Mouse (Mus musculus): ENCODE results near the gene Tbcc.

Gene Tbcc

DNA sequence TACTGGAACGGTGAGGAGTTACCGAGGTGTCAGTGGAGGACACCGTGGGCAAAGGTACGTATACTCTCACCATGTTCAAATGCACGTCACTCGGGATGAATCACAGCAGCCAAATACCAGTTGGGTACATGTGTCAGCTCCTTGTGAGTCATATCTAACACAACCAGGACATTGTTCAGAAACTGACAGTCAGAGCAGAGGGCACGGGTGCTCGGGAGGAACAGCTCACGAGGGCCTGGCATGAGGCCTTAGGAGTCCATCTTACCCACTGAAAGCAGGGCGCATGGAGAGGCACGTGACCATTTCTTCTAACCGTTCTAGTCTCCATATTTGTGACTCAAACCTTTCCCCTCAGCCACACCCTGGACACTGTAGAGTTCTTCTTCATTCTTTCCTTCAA is 23.6 kb upstream of the Tbcc start:
- no peak for DNase-seq (ENCODE audit: extremely low read depth, low read depth, low spot score)

DNA sequence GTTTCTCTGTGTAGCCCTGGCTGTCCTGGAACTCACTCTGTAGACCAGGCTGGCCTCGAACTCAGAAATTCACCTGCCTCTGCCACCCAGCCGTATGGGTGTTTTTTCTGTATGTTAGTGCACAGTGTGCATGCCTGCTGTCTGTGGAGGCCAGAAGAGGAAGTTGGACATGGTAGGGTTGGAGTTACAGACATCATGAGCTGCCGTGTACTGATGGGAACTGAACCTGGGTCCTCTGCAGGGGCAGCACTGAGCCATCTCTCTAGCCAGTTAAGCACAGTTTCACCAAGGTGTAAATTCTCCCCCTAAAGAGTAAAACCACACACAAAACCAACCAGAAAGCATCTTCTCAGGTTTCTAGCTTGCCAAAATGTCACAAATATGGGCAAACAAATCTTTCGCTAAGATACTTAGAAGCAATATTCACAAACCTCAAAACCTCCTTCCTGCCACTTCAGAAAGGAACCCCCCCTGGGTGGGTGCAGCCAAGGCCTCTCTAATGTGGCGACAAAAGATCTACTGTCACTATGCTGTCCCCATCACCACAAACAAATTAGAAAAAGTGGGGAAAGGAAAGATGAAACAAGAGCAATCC is 20.2 kb upstream of the Tbcc start:
- DNase-seq (ENCODE audit: extremely low read depth, low read depth, low spot score): no peak

DNA sequence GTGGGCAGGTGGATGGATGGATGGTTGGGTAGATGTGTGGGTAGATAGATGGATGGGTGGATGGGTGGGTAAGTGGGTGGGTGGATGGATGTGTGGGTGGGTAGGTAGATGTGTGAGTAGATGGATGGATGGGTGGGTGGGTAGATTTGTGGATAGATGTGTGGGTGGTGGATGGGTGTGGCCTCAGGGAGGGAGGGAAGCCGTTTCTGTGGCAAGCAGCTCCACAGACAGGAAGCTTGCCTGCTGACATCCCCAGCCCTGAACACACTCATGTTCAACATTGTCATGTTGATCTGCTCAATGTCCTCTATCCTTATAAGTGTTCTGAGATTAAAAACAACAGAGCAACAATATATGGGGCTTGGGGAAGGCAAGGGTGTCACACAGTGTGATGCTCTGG is 19.6 kb upstream of the Tbcc start:
- no peak for DNase-seq (ENCODE audit: extremely low read depth, low read depth, low spot score)

DNA sequence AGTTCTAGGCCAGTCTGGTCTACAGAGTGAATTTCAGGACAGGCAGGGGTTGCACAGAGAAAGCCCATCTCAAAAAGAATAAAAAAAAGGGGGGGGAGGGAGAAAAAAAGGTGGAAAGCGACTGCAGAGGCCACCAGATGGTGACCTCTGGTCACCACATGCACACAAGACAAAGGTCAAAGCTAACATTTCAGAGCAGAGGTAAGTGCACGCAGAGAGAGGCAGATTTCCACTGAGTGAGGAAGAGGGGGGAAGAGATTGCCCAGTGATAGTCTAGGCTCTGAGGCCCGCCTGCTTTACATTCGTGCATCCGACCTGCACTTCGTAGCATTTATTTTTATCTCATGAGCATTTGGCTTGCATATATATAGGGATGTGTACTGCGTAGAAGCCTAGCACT is 17.7 kb upstream of the Tbcc start:
- DNase-seq (ENCODE audit: extremely low read depth, low read depth, low spot score): no peak

DNA sequence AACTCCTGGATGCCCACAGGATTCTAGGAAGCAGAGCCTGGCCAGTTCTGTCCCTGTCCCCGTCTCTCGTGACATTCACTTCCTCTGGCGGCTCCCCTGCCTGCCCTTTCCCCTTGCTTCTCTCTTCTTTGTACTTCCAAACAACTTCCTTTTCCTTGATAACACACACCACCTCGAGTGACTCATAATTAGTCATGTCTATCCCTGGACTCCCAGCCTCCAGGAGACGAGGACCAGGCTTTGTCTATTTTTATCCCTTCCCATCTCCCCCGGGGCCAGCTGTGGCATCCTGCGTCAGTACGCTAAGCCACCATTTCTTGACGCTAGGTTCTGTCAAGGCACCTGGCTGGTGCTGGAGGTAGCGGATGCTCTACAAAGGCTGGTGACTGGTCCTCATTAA is 16.4 kb upstream of the Tbcc start:
- DNase-seq (ENCODE audit: extremely low read depth, low read depth, low spot score): no peak

DNA sequence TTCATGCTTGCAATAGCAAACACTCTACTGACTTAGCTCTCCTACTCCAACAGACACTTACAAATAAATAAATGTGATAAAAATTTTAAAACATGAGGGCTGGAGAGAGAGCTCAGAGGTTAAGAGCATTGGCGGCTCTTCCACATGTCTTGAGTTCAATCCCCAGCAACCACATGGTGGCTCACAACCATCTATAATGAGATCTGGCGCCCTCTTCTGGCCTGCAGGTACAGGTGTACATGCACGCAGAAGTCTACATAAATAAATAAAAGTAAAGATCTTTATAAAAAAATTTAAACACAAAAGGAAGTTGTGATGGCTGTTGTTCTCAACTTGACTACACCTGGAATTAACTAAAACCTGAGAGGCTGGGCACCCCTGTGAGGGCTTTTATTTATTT is 14.9 kb upstream of the Tbcc start:
- DNase-seq (ENCODE audit: extremely low read depth, low read depth, low spot score): no peak

DNA sequence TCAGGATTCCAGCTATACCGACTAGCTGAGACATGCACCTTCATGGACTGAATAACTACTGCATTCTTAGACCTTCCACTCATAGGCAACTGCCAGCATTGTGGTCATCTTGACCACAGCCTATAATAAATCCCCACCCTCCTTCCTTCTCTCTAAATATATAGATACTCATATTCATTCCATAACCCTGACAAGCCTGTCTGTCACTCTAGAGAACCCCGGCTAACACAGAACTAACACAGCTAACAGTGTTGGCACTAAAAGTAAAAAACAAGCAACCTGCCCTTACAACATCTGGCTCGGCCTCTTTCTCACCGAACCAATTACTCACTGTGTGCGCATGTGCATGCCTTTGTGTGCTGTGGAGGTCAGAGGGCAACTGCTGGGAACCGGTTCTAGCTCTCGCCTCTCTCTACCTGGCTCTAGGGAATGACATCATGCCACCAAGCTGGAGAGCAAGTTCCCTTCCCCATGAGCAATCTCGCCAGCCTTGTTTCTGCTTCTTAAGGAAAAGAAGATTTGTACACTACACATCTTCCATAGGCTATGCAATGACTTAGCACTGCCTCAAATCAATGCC is 14.0 kb upstream of the Tbcc start:
- DNase-seq (ENCODE audit: extremely low read depth, low read depth, low spot score): peak; percentile 86

DNA sequence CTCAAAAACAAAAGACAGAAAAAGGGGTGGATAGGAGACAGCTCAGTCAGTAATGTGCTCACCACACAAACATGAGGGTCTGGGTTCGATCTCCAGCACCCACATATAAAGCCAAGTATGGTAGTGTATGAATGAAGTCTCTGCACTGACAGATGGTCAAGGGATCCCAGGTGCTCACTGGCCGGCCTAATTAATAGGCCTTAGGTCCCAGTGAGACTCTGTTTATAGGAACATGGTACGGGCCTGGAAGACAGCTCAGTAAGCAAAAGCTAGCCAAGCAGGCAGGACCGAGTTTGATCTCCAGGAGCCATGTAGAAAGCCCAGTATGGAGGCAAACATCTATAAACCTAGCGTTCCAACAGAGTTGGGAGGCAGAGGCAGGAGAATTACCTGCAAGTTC is 13.4 kb upstream of the Tbcc start:
- no peak for DNase-seq (ENCODE audit: extremely low read depth, low read depth, low spot score)

DNA sequence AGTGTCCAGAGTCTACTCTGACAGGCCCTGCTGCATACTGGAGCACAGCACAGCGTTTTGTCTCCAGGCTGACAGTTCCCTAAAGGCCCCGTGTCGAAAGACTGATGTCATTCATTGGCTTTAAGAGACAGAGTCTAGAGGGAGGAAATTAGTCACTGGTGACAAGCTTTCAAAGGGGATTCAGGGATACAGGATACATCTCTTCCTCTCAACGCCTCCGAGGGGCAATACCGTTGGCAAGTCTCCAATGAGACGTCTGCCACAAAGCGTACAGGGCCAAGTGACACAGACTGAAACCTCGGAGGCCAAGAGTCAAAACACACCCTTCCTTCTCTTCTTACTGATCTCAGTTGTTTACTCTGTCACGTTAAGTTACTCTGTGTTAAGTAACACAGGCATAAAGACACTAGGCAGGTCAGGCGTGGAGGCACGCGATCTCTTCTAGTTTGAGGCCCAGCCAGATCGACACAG is 10.6 kb upstream of the Tbcc start:
- no peak for DNase-seq (ENCODE audit: extremely low read depth, low read depth, low spot score)

DNA sequence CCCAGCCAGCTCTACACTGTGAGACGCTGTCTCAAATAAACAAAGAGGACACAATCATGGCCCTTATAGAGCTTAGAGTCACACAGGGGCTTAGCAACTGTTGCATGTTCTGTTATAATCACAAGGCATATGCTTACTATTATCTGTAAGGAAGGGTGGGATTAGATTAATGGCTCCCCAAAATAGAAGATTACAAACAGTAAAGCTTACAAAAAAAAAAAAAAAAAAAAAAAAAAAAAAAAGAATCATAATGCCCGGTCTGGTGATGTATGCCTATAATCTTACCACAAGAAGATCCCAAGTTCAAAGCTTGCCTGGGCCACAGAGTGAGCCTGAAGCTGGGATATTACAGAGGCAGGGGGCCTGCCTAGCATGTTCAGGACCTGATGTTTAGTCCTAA is 10.2 kb upstream of the Tbcc start:
- DNase-seq (ENCODE audit: extremely low read depth, low read depth, low spot score): no peak

DNA sequence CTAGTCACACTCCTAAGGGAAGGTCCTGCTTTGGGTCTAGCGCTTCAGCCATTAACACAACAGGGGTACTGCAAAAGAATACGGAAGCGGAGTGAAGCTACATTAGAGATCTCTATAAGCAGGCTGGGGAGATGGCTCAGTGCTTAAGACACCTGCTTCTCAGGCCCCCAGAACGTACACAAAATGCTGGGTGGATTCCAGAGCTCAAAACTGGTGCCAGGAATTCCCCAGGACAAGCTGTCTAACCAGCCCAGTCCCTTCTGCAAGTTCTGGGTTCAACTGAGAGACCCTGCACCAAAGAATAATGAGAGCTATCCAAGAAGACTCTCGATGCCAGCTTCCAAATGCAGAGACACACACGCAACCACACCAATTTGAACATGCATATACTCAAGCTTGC is 8.8 kb upstream of the Tbcc start:
- DNase-seq (ENCODE audit: extremely low read depth, low read depth, low spot score): no peak

DNA sequence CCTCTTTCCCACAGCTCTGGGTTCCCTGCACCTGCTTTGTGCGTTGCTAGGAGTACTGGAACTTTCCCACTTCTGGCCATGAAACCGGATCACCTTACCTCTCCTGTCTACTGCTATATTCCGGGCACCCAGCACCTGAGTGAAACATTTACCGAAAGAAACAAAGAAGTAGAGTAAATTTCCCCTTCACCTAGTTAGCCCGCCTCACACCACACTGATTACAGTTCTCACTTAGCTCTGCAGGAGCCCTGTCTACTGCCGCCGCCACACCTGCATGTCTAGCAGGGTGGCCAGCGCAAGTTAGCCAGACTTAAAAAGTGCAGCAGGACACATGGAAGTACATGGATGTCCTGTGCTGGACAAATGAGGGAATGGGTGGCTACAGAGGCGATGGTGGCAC is 7.4 kb upstream of the Tbcc start:
- no peak for DNase-seq (ENCODE audit: extremely low read depth, low read depth, low spot score)

DNA sequence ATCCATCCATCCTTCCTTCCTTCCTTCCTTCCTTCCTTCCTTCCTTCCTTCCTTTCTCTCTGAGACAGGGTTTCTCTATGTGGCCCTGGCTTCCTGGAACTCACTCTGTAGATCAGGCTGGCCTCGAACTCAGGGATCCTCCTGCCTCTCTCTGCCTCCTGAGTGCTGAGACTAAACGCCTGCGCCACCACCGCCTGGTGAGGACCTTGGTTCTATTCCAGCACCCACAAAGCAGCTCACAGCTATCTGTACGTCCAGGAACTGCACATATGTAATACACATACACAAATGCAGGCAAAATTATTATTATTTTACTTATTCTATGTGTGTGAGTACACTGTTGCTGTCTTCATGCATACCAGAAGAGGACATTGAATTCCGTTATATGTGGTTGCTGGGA is 5.7 kb upstream of the Tbcc start:
- no peak for DNase-seq (ENCODE audit: extremely low read depth, low read depth, low spot score)

DNA sequence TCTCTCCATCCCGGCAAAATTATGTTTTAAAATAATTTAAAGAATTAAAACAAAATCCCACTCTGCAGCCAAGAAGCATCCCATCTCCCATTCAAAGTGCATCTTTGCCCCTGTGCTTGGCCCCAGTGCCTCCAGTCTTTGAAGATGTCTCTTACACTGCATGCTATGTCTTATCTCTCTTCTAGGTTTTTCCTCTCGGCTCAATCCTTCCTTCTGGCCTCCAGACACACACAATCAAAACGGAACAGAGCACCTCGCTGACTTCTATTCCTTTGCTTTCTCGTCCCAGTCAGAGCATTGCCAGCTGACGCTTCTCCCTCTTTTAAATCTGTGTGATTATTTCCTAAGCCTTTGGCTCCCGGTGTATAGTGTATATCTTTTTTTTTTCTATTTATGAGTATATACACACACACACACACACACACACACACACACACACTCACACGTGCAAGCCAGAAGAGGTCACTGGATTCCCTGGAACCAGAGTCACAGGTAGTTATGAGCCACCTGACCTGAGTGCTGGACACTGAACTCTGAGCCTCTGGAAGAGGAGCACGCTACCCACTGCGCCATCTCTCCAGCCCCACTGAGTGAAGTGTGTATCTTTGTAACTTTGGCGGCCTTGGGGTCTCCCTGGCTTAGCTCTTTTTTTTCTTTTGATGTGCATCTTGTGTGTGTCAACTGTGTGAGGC is 5.1 kb upstream of the Tbcc start:
- no peak for DNase-seq (ENCODE audit: extremely low read depth, low read depth, low spot score)

DNA sequence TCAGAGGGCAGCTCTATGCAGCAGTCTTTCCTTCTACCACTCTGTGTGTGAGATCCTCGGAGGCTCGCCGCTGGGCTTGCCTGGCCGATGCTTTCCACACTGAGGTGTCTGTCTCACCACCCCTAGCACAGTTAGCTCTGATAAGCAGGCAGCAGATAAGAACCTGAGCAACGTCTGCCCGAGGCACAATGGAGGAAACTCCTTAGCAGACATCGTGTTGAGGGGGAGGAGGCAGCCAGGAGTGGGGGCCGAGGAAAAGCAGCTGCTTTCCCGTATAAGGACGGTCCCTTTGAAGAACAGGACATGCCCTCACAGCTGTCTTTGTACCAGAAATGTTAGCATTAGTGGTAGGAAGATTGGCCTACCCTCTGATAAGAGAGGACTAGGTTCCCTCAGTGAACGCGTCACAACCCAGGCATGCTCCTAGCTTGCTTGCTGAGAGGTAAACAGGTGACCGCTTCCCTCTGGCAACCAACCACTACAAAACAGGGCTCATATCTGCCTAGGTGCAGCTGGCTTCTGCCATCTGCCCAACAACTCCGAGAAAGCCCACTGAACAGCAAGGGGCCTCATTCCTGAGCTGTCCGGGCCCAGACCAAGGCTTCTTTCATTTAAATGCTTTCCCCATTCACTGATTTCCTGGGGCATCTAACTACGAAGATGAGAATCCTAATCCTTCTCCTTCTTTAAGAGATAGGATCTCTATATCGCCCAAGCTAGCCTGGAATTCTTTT is 4.4 kb upstream of the Tbcc start:
- DNase-seq (ENCODE audit: extremely low read depth, low read depth, low spot score): no peak

DNA sequence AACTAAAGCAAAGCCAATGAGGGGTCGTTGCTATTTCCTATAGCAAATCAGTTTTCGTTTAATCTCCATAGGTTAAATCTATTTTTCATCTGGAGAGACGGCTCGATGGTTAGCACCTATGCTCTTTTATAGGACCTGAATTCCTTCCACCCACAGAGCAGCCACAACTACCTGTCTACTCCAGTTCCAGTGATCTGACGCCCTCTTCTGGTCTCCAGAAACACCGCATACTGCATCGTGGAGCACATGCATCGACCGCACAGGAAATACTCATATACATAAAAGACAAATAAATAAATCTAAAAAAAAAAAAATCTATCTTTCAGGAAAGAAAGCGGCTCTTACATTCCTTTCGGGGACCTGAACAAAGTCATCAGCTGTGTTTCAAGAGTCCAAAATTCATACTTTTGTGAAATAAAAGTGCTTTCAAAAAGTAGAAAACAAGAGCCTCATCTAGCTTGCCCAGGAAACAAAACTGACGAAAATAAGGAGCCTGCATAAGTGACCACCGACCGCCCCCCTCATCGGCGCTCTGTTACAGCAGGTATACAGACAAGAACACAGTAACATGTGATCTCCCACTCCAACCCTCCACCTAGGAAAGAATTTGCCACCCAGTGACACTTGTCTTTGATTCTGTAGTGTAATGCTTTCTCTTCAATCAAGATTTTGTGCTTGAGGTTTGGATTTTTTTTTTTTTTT is 1.8 kb upstream of the Tbcc start:
- DNase-seq (ENCODE audit: extremely low read depth, low read depth, low spot score): no peak

DNA sequence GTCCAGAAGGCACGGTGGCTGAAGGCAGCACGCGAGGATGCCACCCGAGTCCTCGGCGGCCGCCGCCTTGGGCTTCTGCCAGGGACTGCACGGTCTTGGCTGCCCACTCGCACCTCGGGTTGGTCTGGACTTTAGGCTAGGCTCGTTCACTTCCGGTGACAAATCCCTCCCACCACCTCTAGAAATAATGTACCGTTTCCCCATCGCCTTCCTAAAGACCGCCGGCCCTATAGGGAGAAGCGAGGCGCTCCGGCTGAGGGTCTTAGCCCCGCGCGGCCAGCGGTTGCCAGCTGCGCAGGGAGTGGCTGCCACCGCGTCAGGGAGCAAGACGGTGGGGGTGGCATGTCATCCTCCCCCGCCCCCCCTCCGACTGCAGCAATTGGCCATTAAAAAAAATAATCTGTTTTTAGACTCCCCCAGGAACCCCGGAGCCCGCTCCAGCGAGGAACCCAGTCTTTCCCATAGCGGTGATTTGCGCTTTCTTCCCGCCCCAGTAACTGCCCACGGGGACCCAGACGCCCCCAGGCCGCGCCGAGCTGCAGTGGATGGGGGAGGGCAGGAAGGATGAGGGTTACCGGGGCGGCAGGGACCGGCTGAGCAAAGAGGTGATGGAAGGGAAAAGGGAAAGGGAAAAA is 917 bp upstream of the Tbcc start:
- DNase-seq (ENCODE audit: extremely low read depth, low read depth, low spot score): no peak

DNA sequence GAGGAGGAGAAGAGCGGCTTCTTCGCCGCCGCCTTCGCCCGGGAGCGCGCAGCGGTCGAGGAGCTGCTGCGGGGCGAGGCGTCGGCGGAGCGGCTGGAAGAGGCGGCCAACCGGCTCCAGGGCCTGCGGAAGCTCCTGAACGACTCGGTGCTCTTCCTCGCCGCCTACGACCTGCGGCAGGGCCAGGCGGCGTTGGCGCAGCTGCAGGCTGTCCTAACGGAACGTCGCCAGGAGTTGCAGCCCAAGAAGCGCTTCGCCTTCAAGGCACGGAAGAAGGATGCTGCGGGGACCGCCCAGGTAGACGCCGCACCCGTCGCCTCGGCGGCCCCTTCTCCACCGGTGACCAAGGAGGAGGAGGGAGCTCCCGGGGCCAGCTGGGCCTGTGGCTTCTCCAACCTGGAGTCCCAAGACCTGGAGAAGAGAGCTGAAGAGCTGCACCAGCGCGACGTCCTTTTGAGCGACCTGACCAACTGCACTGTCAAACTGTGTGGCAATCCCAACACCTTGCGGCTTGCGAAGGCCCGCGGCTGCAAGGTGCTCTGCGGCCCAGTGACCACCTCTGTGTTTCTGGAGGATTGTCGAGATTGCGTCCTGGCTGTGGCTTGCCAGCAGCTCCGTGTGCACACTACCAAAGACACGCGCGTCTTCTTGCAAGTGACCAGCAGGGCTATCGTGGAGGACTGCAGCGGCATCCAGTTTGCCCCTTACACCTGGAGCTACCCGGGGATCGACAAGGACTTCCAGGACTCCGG is 535 bp downstream of the Tbcc start:
- DNase-seq (ENCODE audit: extremely low read depth, low read depth, low spot score): no peak

DNA sequence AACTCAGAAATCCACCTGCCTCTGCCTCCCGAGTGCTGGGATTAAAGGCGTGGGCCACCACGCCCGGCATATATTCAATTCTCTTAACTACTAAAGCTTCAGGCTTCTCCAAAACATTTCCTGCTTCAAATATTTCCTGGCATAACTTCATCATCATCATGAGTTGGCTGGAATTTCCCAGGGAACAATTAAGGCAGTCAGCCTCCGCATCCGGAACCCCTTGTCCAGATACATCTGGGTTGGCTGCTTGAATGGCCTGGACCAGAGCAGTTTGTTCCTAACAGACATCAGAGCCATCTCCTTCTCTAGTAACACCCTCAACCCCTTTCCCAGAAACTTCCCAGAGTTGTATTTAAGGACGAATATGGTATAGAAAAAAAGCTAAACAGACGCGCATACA is 4.9 kb downstream of the Tbcc start:
- DNase-seq (ENCODE audit: extremely low read depth, low read depth, low spot score): no peak

DNA sequence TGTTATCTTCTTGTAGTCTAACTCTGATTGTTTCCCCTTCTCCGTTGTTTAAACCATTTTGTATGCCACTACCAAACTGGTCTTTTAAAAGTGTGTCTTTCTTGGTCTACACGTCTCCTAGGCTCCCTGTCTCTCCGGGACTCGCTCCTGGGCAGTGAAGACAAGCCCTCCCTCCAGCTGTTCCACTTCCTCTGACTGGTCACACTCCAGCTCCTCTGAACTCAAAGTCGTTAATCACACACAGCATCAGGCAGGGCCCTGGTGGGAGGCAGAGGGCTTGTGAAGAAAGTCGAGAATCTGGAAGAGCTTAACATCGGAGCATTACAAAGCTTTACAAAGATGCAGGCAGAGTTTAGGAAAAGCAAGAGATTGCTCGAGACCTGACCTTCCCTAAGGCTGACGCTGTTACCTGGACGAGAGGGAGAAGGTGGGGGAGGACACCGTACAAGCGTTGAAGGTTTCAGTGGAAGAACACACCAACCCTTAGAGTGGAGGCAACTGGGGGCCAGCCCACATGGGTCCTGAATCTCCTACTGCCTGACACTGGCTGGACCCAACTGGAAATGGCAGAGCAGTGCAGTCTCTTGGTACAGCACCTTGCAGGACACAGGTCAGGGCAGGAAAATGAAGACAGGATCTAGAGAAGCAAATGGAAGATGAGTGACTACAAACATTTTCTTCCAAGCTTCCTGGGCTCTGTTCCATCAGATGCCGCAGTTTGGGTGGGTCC is 6.9 kb downstream of the Tbcc start:
- DNase-seq (ENCODE audit: extremely low read depth, low read depth, low spot score): no peak
